Mouse (Mus musculus) olfactory bulb, adult 2 months (tissue): ENCODE data around the gene Adgrv1.

Experiments
- CTCF ChIP-seq: fragments of 200-500 bp; IDR thresholded peaks from 2 replicates; pipeline ENCODE4 v1.5.1; 2012; ENCODE audit warnings: low read depth, mild to moderate bottlenecking, low read length, moderate library complexity; ENCODE audit not compliant: insufficient read depth
- POLR2A ChIP-seq: fragments of 200-500 bp; IDR thresholded peaks from 2 replicates; pipeline ENCODE4 v1.6.1; 2012; ENCODE audit warnings: mild to moderate bottlenecking, low read depth, low read length, moderate library complexity; ENCODE audit not compliant: insufficient read depth

- TF ChIP-seq CTCF = no peak
- TF ChIP-seq POLR2A = no peak
Observed at GRCm38 (mm10) chr13:81658053-81658752, 25.2 kb upstream of the Adgrv1 start.
